Mouse (Mus musculus) mature B cell (primary cell): ENCODE data around the gene Cct2.
"Not testable (repeated sequence)": the region's sequence is repeated elsewhere in the genome, so short reads cannot be mapped to it uniquely, and the experiment has no call there.

ENCODE experiments used
- in situ Hi-C: fragments of 300-500 bp; cut with MboI; formaldehyde crosslinking; loops from 2 replicates; pipeline ENCODE4 v1.14.3; 2019

Cct2 gene

GRCm38 (mm10) chr10:117055668-117056067, 7.9 kb downstream of the Cct2 start:
- in situ Hi-C loops = no loop called here

GRCm38 (mm10) chr10:117049961-117050597, 13.5 kb downstream of the Cct2 start:
- in situ Hi-C loops = no loop called here

DNA sequence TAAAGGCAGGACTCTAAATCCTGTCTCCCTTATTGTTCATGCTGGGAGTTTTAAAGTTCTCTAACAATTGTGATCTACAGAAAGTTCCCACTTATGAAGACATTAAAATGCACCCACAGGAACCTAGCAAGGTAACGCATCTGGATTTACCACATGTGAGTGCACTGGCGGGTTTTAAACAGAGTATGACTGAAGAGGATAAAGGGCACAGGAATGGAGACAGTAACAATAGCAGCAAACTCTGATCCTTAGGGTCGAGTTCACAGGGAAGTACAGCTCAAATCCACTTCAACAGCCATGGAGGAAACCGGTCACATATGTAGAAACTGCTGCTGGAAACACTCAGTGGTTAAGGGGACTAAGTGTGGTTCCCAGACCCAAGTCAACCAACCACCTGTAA, 14.4 kb downstream of the Cct2 start:
- in situ Hi-C loops = no loop called here

GRCm38 (mm10) chr10:117045175-117046056, 18.2 kb downstream of the Cct2 start, which contains the start of gene Lrrc10:
Lrrc10 (plus strand) TSS chr10:117045341.
- in situ Hi-C loops = no loop called here

DNA sequence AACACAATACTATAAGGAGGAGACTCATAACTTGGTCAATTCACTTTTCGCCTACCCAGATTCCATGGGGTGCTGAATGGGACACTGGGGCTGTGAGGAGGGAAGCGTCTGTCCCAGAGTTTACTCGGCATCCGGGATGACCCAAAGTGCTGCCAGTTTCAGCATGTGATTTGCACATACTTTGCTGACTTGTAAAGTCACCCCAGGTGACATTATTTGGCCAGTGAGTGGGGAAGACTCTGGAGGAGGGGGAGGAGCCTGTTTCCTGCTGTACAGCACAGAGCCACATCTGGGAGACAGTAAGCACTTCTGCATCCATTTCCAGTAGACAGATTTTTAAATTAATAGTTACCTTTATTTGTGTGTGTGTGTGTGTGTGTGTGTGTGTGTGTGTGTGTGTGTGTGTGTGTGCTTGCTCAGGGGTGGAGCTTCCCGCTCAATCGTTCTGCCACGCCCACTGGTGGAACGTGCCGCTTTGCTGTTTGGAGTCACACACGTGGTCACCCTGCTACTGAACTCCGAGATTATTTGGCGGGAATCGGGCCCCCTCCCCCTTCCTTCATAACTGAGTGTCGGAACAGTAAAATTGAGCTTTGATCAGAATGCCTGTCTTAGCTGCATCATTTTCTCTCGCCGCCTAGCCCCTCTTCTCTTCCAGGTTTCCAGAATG, 20.0 kb downstream of the Cct2 start:
- in situ Hi-C loops = not testable (repeated sequence)

GRCm38 (mm10) chr10:117042295-117042694, 21.3 kb downstream of the Cct2 start:
- in situ Hi-C loops = no loop called here

GRCm38 (mm10) chr10:117040355-117040754, 23.3 kb downstream of the Cct2 start:
- in situ Hi-C loops = no loop called here

GRCm38 (mm10) chr10:117033785-117034184, 29.8 kb downstream of the Cct2 start:
- in situ Hi-C loops = no loop called here

- in situ Hi-C loops = no loop called here
Measured at GRCm38 (mm10) chr10:117031160-117031559, 32.5 kb downstream of the Cct2 start.

- in situ Hi-C loops = no loop called here
Measured at GRCm38 (mm10) chr10:117026176-117026575, 37.4 kb downstream of the Cct2 start.

DNA sequence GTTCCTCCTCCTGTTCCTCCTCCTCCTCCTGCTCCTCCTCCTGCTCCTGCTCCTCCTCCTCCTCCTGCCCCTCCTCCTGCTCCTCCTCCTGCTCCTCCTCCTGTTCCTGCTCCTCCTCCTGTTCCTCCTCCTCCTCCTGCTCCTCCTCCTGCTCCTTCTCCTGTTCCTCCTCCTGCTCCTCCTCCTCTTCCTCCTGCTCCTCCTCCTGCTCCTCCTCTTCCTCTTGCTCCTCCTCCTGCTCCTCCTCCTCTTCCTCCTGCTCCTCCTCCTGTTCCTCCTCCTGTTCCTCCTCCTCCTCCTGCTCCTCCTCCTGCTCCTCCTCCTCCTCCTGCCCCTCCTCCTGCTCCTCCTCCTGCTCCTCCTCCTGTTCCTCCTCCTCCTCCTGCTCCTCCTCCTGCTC, 37.8 kb downstream of the Cct2 start:
- in situ Hi-C loops = not testable (repeated sequence)

DNA sequence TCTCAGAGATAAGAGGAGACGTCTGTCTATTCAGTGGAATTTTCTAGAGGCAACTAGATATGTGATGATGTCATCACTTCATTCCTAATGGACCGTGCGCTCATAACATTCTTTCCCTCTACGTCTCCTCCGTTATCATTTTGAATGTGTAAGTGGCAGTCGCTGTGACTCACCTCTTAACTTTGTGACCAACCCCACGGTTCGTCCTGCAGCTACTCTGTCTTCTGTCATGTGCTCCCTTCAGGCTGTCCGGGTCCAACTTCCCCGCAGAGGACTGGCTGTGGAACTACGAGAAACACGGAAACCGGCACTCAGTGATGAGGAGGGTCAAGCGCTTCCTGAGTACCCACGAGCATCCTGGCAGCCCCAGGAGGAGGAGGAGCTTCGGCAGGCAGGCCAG, 39.9 kb downstream of the Cct2 start:
- in situ Hi-C loops = no loop called here

- in situ Hi-C loops = no loop called here
Measured at GRCm38 (mm10) chr10:117021020-117021754, 42.4 kb downstream of the Cct2 start.

- in situ Hi-C loops = no loop called here
Measured at GRCm38 (mm10) chr10:117018281-117018840, 45.3 kb downstream of the Cct2 start.

GRCm38 (mm10) chr10:117014565-117014964, 49.0 kb downstream of the Cct2 start:
- in situ Hi-C loops = no loop called here

DNA sequence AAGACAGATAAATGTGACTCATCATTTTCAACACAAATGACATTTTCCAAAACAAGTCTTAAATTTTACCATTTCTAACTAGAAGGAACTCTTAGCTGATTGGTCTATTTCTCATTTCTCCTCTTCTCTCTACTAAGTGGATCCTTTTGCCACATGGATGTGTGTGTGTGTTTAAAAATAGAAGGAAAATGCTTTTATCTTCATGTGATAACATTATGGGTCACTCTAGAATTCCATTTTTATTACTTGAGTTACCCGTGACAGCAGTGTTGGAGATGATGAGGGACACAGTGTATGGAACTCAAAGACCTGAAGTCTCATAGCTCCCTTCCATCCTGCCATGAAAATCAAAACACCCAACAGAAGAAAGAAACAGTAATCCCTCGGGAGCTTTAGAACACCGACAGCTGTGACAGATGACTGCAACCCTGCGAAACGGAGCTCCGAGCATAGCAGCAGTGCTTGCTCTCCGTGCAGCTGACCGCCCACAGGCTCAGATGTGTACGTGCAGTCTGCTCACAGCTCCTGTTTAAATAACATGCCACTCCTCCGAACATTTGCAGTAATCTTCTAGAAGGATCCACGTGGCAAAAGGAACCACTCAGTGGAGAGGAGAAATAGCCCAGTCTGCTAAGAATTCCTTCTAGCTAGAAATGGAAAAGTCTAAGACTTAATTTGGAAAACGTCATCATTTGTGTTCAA, 49.8 kb downstream of the Cct2 start:
- in situ Hi-C loops = no loop called here

- in situ Hi-C loops = no loop called here
Measured at GRCm38 (mm10) chr10:117011047-117011446, 52.6 kb downstream of the Cct2 start.

DNA sequence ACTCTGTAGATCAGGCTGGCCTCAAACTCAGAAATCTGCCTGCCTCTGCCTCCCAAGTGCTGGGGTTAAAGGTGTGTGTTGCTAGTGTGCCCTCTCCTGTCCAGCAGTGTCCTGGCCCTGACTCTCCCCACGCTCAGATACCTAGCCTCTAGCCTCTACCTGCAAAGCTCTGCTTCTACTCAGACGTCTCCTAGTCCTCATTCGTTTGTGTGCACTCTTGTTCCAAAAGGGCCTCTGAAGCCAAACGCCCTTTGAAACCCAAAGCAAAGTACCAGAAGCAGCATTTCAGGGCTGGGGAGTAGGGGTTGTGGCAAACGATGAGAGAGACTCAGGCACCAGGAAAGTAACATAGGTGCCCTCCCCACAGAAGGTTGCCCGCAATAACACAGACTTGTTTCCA, 53.9 kb downstream of the Cct2 start:
- in situ Hi-C loops = no loop called here

DNA sequence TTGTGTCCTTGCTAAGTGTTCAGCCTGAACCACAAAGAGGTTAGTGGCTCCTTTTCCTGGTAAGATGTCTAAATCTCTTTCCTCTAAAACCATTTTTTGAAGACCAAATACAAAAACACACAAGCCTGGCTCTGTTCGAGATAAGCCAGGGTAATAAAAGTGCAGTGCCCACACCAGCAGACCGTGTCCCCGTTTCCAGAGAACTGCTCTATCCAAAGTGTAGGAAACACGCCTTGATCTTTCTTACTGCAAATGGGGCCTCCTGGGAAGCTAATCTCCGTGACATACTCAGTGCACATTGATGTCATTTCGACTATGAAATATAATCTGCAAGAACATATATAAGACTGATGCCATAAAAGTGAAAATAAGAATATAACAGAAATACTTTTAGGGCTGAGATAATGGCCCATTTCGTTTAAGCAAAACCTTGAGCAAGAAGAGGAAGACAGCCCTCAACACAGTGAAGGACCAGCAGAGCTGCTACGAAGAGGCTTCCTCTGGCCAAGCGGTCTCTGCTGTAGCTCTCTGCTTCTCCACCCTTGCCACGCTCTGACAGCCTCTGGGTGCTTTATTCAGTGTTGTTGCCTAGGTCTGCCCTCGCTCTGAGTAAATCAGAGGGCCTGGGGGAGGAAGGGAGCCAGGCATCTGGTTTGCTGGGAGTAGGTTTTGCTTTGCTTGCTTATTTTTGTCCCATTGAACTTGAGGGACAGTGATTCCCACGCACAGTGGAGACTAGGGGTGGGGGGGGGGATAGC, 57.7 kb downstream of the Cct2 start:
- in situ Hi-C loops = no loop called here

- in situ Hi-C loops = no loop called here
Measured at GRCm38 (mm10) chr10:117004695-117005094, 58.9 kb downstream of the Cct2 start.
